Mouse (Mus musculus): ENCODE measurements at regions not wholly inside any gene's neighbourhood (a gene's known extent, or its start where the extent isn't known, plus 50 kb on each side); places are given as distances from the start of the nearest gene placed in this dataset.

DNA sequence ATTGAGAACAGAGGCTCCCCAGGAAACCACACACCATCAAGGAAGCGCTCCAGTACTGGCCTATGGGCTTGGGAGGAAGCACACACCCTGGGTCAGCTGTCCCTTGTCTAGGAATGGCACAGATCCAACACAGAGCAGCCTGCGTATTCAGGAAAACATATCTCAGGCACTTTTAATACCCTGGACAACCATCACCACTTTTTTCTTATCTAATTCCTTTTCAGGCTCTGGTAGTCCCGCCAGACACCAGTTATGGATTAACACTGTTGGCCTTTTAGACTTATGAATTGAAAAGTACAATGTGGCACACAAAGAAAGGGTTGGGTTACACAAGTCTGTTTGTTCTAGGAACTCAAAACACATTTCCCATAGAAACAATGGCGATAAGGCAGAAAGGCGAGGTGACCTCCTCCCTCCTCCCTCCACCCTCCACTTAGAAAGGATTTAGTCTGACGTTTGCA, 56.8 kb upstream of the Sstr4 start:
- no peaks in the 10 kb centered on the region for H3K9me3 ChIP-seq (replicated peaks; ENCODE audit: insufficient read depth, low read length)
- DNase-seq (ENCODE audit: low read depth, low spot score), result no peak
- H3K36me3 ChIP-seq (ENCODE audit: control insufficient read depth in 1 of 2, insufficient read depth in 2 of 2, low read length in 2 of 2), result no peaks in the 10 kb centered on the region
- H3K4me3 ChIP-seq (ENCODE audit: control insufficient read depth in 1 of 2, insufficient read depth in 1 of 2, low read depth in 2 of 2, low read length in 2 of 2), result no peak overlapping the region
- TF ChIP-seq GABPA (IDR thresholded peaks at IDR 0.05; ENCODE audit: low read depth, low read length) (no peak), USF2 (IDR thresholded peaks at IDR 0.05; ENCODE audit: borderline replicate concordance in 1 of 2, insufficient read depth in 1 of 2, low read depth in 1 of 2, low read length in 2 of 2) (no peak), CHD2 (IDR thresholded peaks at IDR 0.05; ENCODE audit: low read length) (no peak), KAT2A (conservative IDR thresholded peaks at IDR 0.05; ENCODE audit: low read depth, low read length) (no peak), MAX (IDR thresholded peaks at IDR 0.05; ENCODE audit: low read length) (no peak), GATA1 (IDR thresholded peaks at IDR 0.05; ENCODE audit: low read depth, low read length) (no peak)
- H3K9ac ChIP-seq (ENCODE audit: control insufficient read depth, low read depth, low read length, poor library complexity, severe bottlenecking), result no peak overlapping the region
- no peaks in the 10 kb centered on the region for H3K79me2 ChIP-seq (ENCODE audit: control insufficient read depth, insufficient read depth, low read length, poor library complexity)
- no peaks in the 10 kb centered on the region for H3K4me1 ChIP-seq (ENCODE audit: control insufficient read depth in 1 of 2, insufficient read depth in 2 of 2, low read length in 2 of 2)
- no peaks in the 10 kb centered on the region for H3K27me3 ChIP-seq (ENCODE audit: control insufficient read depth in 1 of 2, insufficient read depth in 2 of 2, low read length in 2 of 2)
- no peak overlapping the region for H3K27ac ChIP-seq (ENCODE audit: control insufficient read depth, low read depth, low read length)

DNA sequence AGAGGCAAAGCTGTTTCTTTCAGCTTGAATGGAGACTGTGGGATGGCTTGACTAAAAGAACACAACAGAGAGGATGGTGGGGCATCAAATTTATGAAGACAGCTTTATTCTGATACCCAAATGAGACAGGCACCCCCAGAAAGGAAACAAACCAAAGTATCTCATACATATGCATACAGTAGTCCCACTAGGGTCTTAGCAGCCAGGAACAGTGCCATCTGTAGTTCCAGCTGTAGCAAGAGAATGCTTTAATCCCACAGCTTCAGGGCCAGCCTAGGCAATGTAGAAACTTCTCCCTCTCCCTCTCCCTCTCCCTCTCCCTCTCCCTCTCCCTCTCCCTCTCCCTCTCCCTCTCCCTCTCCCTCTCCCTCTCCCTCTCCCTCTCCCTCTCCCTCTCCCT, 56.2 kb upstream of the Sstr4 start:
- Histone ChIP-seq H3K4me1 (ENCODE audit: control insufficient read depth in 1 of 2, insufficient read depth in 2 of 2, low read length in 2 of 2) (no peaks in the 10 kb centered on the region), H3K79me2 (ENCODE audit: control insufficient read depth, insufficient read depth, low read length, poor library complexity) (no peaks in the 10 kb centered on the region), H3K36me3 (ENCODE audit: control insufficient read depth in 1 of 2, insufficient read depth in 2 of 2, low read length in 2 of 2) (no peaks in the 10 kb centered on the region), H3K9me3 (replicated peaks; ENCODE audit: insufficient read depth, low read length) (no peaks in the 10 kb centered on the region), H3K27me3 (ENCODE audit: control insufficient read depth in 1 of 2, insufficient read depth in 2 of 2, low read length in 2 of 2) (no peaks in the 10 kb centered on the region), H3K4me3 (ENCODE audit: control insufficient read depth in 1 of 2, insufficient read depth in 1 of 2, low read depth in 2 of 2, low read length in 2 of 2) (no peak overlapping the region), H3K9ac (ENCODE audit: control insufficient read depth, low read depth, low read length, poor library complexity, severe bottlenecking) (no peak overlapping the region), H3K27ac (ENCODE audit: control insufficient read depth, low read depth, low read length) (no peak overlapping the region)
- no peak for DNase-seq (ENCODE audit: low read depth, low spot score)
- TF ChIP-seq ZKSCAN1 (IDR thresholded peaks at IDR 0.05; ENCODE audit: low read depth, low read length) (no peak), KAT2A (conservative IDR thresholded peaks at IDR 0.05; ENCODE audit: low read depth, low read length) (no peak), GABPA (IDR thresholded peaks at IDR 0.05; ENCODE audit: low read depth, low read length) (no peak), ZNF384 (IDR thresholded peaks at IDR 0.05; ENCODE audit: low read depth, low read length) (no peak)

DNA sequence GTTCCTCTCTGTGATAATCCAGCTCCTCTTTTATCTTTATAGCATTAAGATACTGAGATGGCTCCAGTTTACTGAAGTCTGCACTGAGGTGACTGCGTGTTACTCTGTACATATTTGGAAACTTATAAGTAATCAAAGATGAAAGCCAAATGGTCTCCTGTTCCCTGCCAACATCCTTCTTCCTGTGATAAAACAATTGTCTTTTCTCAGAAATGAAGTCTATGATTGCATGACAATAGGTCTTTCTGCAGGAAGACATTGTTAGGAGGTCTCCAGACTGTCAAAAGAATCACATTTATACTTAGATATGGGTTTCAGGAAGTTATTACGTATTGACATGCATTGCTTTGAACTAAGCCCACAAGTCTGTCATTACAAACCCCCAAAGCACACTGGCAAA, 51.0 kb upstream of the Sstr4 start:
- DNase-seq (ENCODE audit: low read depth, low spot score), result no peak
- TF ChIP-seq BHLHE40 (IDR thresholded peaks at IDR 0.05; ENCODE audit: borderline replicate concordance, low read depth, low read length) (no peak), MAZ (IDR thresholded peaks at IDR 0.05; ENCODE audit: low read depth, low read length) (no peak), GATA1 (IDR thresholded peaks at IDR 0.05; ENCODE audit: low read depth, low read length) (no peak), USF2 (IDR thresholded peaks at IDR 0.05; ENCODE audit: borderline replicate concordance in 1 of 2, insufficient read depth in 1 of 2, low read depth in 1 of 2, low read length in 2 of 2) (no peak), MYB (IDR thresholded peaks at IDR 0.05; ENCODE audit: low read depth, low read length) (no peak), RAD21 (IDR thresholded peaks at IDR 0.05; ENCODE audit: low read depth, low read length) (no peak)
- Histone ChIP-seq H3K4me3 (ENCODE audit: control insufficient read depth in 1 of 2, insufficient read depth in 1 of 2, low read depth in 2 of 2, low read length in 2 of 2) (no peak overlapping the region), H3K36me3 (ENCODE audit: control insufficient read depth in 1 of 2, insufficient read depth in 2 of 2, low read length in 2 of 2) (no peaks in the 10 kb centered on the region), H3K27ac (ENCODE audit: control insufficient read depth, low read depth, low read length) (no peak overlapping the region), H3K9ac (ENCODE audit: control insufficient read depth, low read depth, low read length, poor library complexity, severe bottlenecking) (no peak overlapping the region), H3K27me3 (ENCODE audit: control insufficient read depth in 1 of 2, insufficient read depth in 2 of 2, low read length in 2 of 2) (no peaks in the 10 kb centered on the region), H3K79me2 (ENCODE audit: control insufficient read depth, insufficient read depth, low read length, poor library complexity) (no peaks in the 10 kb centered on the region), H3K9me3 (replicated peaks; ENCODE audit: insufficient read depth, low read length) (no peaks in the 10 kb centered on the region), H3K4me1 (ENCODE audit: control insufficient read depth in 1 of 2, insufficient read depth in 2 of 2, low read length in 2 of 2) (no peaks in the 10 kb centered on the region)
